Mouse (Mus musculus) liver, embryonic 14.5 days (tissue): ENCODE measurements around the gene Tlr9. TPM values are rescaled to one million over a fixed set of nuclear protein-coding genes. Genes with fewer than 3 reads are reported as not detected.
A peak's percentile ranks its signal among the peaks of the same experiment; 100 is the strongest.

ENCODE experiments used
- ATAC-seq: fragments of 200-750 bp; cut with Nextera tagmentation; 2 replicates; pipeline ENCODE4 v1.8.0; 2017; ENCODE audit warnings: moderate number of reproducible peaks, mild to moderate bottlenecking, moderate library complexity; ENCODE audit not compliant: insufficient read depth
- DNase-seq, 3 experiments: peaks; one replicate each; pipeline ENCODE4 v3.0.0-alpha.2; 2012 to 2013; ENCODE audit warnings: low read depth in 3 of 3, low spot score in 3 of 3
- H3K27ac ChIP-seq: fragments of 300-500 bp; sonication (generic); 2 replicates; pipeline ENCODE4 v1.5.1; 2014; ENCODE audit warnings: moderate library complexity, mild to moderate bottlenecking, control low read depth, inconsistent platforms
- H3K27me3 ChIP-seq: fragments of 300-500 bp; sonication (generic); 2 replicates; pipeline ENCODE4 v1.6.1; 2014; ENCODE audit warnings: mild to moderate bottlenecking, low read length, moderate library complexity; ENCODE audit not compliant: control insufficient read depth, insufficient read depth
- H3K36me3 ChIP-seq: fragments of 300-500 bp; sonication (generic); replicated peaks from 2 replicates; pipeline ENCODE4 v1.6.1; 2014; ENCODE audit warnings: low read depth; ENCODE audit not compliant: control insufficient read depth, insufficient read depth
- H3K4me1 ChIP-seq, 2 experiments: fragments of 200-500 bp in 1 of 2; fragments of 300-500 bp in 1 of 2; sonication (generic) in 1 of 2; replicated peaks; 2 replicates each; pipeline ENCODE4 v1.6.1; 2012 to 2014; ENCODE audit warnings: antibody characterized with exemption in 1 of 2, inconsistent platforms in 1 of 2, low read length in 1 of 2; ENCODE audit not compliant: control insufficient read depth in 2 of 2, insufficient read depth in 2 of 2
- H3K4me2 ChIP-seq: fragments of 300-500 bp; sonication (generic); 2 replicates; pipeline ENCODE4 v1.6.1; 2014; ENCODE audit warnings: low read depth, mild to moderate bottlenecking, control low read depth, moderate library complexity
- H3K4me3 ChIP-seq, 2 experiments: fragments of 200-500 bp in 1 of 2; fragments of 300-500 bp in 1 of 2; sonication (generic) in 1 of 2; 2 replicates each; pipeline ENCODE4 v1.5.1; 2012 to 2014; ENCODE audit warnings: low read depth in 2 of 2, low read length in 2 of 2, mild to moderate bottlenecking in 2 of 2, control low read depth in 1 of 2, inconsistent platforms in 1 of 2, moderate library complexity in 1 of 2; ENCODE audit not compliant: insufficient read depth in 1 of 2
- H3K9ac ChIP-seq: fragments of 300-500 bp; sonication (generic); replicated peaks from 2 replicates; pipeline ENCODE4 v1.6.1; 2014; ENCODE audit warnings: mild to moderate bottlenecking, control low read depth, moderate library complexity
- H3K9me3 ChIP-seq: fragments of 300-500 bp; sonication (generic); 2 replicates; pipeline ENCODE4 v1.6.1; 2016; ENCODE audit warnings: low read length, mixed read lengths; ENCODE audit not compliant: control insufficient read depth
- CTCF ChIP-seq: IDR thresholded peaks from 2 replicates; pipeline ENCODE4 v1.5.1; 2016; ENCODE audit warnings: antibody characterized with exemption, low read depth, control low read depth
- EP300 ChIP-seq: IDR thresholded peaks from 2 replicates; pipeline ENCODE4 v1.6.1; 2016; ENCODE audit warnings: antibody characterized with exemption, low read depth
- WGBS: fragments of 180-500 bp; shearing (Covaris S2); extraction: QIAGEN DNeasy Blood & Tissue Kit; methylation state at CpG from one replicate; pipeline ENCODE4 v1.1.7; 2014; ENCODE audit not compliant: insufficient replicate concordance; 5-methylcytosine and 5-hydroxymethylcytosine counted together
- polyA plus RNA-seq, 2 experiments: library from polyadenylated mRNA; depleted of rRNA in 1 of 2; stranded (reverse) in 1 of 2; unstranded in 1 of 2; fragments of >200 nt; fragmentation: Nextera tagmentation in 1 of 2; extraction: Ambion mirVana in 1 of 2; gene quantifications; 2 replicates each; pipeline versions ENCODE4 v1.2.1 to v1.2.3; 2012 to 2014

The Tlr9 gene
- polyA plus RNA-seq, 2 experiments: 0.06 to 0.29 TPM

DNA sequence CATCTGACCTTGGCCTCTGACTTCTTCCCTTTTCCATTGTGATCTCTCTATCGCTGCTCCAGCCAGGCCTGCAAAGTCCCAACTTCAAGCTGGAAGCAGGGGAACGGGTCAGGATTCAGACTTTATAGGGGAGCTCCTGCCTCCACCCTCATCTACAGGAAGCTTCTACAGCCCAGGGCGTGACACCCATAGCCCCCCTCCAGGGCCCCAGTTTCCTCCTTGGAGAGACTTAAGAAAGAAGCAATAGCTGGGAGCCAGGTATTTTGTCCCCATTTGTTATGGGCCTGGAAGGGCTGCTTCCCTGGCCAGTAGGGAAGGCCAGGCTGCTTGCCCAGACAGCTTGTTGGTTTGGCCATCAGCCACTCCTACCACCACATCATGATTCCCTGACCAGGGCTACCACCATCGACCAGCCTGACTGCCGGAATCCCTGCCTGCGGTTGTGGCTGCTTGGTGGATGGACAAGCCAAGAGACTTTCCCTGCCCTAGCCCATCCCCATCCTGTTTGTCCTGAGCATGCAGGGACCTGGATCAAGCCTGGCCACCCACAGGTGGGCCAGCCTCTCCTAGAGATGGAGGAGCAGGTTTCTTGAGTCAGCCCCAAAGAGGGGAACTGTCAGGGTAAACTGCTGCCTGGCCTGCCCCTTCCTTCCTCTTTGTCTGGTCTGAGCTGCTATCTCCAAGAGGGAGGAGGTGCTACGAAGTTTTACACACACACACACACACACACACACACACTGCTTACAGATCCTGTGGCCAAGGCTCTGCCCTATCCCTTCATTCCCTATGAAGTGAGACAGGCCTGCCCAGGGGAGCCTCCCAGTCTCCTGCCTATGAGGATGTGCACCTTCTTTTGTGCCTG, 18.2 kb upstream of the Tlr9 start:
- Histone ChIP-seq H3K9ac (no peak overlapping the region), H3K4me2 (peak overlapping the region; percentile 81), H3K9me3 (no peaks in the 10 kb centered on the region), H3K4me1 (peaks cover 0 to 22% of the 10 kb centered on the region in 2 experiments; a peak in 3 of 4 replicates), H3K27ac (no peak overlapping the region), H3K36me3 (no peaks in the 10 kb centered on the region), H3K27me3 (no peaks in the 10 kb centered on the region), H3K4me3 (peak overlapping the region; percentile 26 to 50; a peak in 3 of 4 replicates)
- no peak for DNase-seq
- ATAC-seq: no peak
- 26% methylated on average over 7 of the region's 7 CpGs for WGBS
- TF ChIP-seq EP300 (no peak), CTCF (no peak)

DNA sequence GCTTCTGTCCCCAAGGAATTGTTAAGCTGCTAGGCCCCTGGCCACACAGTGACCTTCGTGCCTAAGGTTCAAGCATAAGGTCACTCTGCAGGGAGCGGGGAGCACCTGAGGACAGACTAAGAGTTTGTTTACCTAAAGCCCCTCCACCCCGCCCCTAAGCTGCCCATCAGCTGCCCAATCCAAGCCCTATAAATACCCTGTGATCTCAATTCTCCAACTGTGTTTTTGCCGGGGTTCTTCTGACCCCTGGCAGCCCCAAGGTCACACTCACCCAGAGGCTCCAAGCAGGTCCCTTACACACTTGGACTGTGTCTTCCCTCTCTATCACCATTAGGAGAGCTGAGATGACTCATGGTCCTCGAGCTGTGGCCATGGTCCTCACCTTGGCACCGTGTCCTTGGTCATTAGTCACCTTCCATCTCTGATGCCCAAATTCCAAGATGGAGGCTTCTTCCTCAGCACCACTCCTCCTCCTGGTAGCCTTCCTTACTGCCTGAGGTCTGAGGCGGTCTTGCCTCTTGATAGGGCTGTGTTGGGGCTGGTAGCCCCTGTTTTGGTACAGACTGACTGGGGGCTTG, 16.6 kb upstream of the Tlr9 start:
- H3K4me2 ChIP-seq: no peak overlapping the region
- no peaks in the 10 kb centered on the region for H3K27me3 ChIP-seq
- H3K27ac ChIP-seq: no peak overlapping the region
- H3K4me1 ChIP-seq: peaks cover 0 to 14% of the 10 kb centered on the region in 2 experiments; a peak in 3 of 4 replicates
- H3K9me3 ChIP-seq: no peaks in the 10 kb centered on the region
- DNase-seq: no peak
- no peak for ATAC-seq
- no peak overlapping the region for H3K9ac ChIP-seq
- 63% methylated on average over 7 of the region's 7 CpGs for WGBS
- no peak for TF ChIP-seq CTCF
- TF ChIP-seq EP300: no peak
- H3K36me3 ChIP-seq: no peaks in the 10 kb centered on the region
- no peak overlapping the region for H3K4me3 ChIP-seq

- 64% methylated on average over 2 of the region's 2 CpGs for WGBS
- no peaks in the 10 kb centered on the region for H3K9me3 ChIP-seq
- H3K4me1 ChIP-seq: peaks cover 0 to 14% of the 10 kb centered on the region in 2 experiments; a peak in 3 of 4 replicates
- no peak overlapping the region for H3K4me2 ChIP-seq
- no peak overlapping the region for H3K9ac ChIP-seq
- H3K27ac ChIP-seq: no peak overlapping the region
- TF ChIP-seq EP300: no peak
- DNase-seq (no peak), ATAC-seq (no peak)
- no peaks in the 10 kb centered on the region for H3K36me3 ChIP-seq
- H3K4me3 ChIP-seq: no peak overlapping the region
- H3K27me3 ChIP-seq: no peaks in the 10 kb centered on the region
Measured at GRCm38 (mm10) chr9:106206515-106206914, 15.9 kb upstream of the Tlr9 start.

GRCm38 (mm10) chr9:106208181-106208580, 14.2 kb upstream of the Tlr9 start:
- H3K9ac ChIP-seq: no peak overlapping the region
- H3K4me3 ChIP-seq: no peak overlapping the region
- H3K9me3 ChIP-seq: no peaks in the 10 kb centered on the region
- H3K4me1 ChIP-seq: peaks cover 0 to 9% of the 10 kb centered on the region in 2 experiments; a peak in 3 of 4 replicates
- ATAC-seq: no peak
- 66% methylated on average over 4 of the region's 5 CpGs for WGBS
- TF ChIP-seq CTCF (no peak), EP300 (no peak)
- H3K4me2 ChIP-seq: no peak overlapping the region
- no peak for DNase-seq
- no peaks in the 10 kb centered on the region for H3K36me3 ChIP-seq
- H3K27me3 ChIP-seq: no peaks in the 10 kb centered on the region
- no peak overlapping the region for H3K27ac ChIP-seq

GRCm38 (mm10) chr9:106209954-106210353, 12.4 kb upstream of the Tlr9 start:
- Histone ChIP-seq H3K27me3 (no peaks in the 10 kb centered on the region), H3K9me3 (no peaks in the 10 kb centered on the region), H3K27ac (no peak overlapping the region), H3K9ac (no peak overlapping the region), H3K36me3 (no peaks in the 10 kb centered on the region), H3K4me1 (no peaks in the 10 kb centered on the region), H3K4me3 (no peak overlapping the region), H3K4me2 (no peak overlapping the region)
- ATAC-seq (no peak), DNase-seq (no peak)
- 78% methylated on average over 4 of the region's 4 CpGs for WGBS
- TF ChIP-seq EP300 (no peak), CTCF (no peak)
